Mouse (Mus musculus) lung, adult 2 months (tissue): ENCODE measurements at regions not wholly inside any gene's neighbourhood (a gene's known extent, or its start where the extent isn't known, plus 50 kb on each side); places are given as distances from the start of the nearest gene placed in this dataset.

Experiments used
- CTCF ChIP-seq: fragments of 200-500 bp; IDR thresholded peaks from 2 replicates; pipeline ENCODE4 v1.5.1; 2011; ENCODE audit warnings: mild to moderate bottlenecking, low read length, control low read depth; ENCODE audit not compliant: insufficient read depth
- POLR2A ChIP-seq: fragments of 200-500 bp; IDR thresholded peaks from 2 replicates; pipeline ENCODE4 v1.6.1; 2011; ENCODE audit warnings: low read depth, mild to moderate bottlenecking, control low read depth, low read length, borderline replicate concordance; ENCODE audit errors: extremely low read depth

DNA sequence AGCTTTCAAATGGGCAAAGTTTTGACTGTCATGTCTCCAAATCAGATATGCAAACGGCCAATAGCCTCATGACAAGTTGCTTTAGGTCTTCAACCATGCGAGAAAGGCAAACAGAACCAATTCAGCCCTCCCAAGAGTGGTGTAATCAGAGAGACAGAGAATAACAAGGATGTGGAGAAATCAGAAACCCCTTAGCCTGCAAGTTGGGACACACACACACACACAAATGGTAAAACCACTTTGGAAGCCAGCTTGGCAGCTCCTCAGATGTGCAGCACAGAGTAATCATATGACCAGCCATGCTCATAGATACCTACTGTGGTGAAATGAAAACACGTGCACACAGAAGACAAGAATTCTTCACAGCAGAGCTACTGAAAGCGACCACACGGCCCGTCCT lies 66.5 kb upstream of the Irx6 start:
- no peak for TF ChIP-seq POLR2A
- TF ChIP-seq CTCF: no peak
